9 mouse cellular contexts compared by ENCODE assay signal in genomic region chr11:115226811-115227491, GRCm38 (mm10). TPM values are rescaled to one million over a fixed set of nuclear protein-coding genes. Genes with fewer than 3 reads are reported as not detected.
DNase-seq lines count a peak whose midpoint lies in the region; ATAC-seq and TF ChIP-seq lines count a peak whose summit lies in the region.
"Had no signal": no experiment of that assay in that cellular context is flagged by ENCODE, and none has a peak within 500 bp of the region (broad histone marks: within the 10 kb centered on the region; RNA-seq: fewer than 3 reads in every experiment).

No protein-coding gene starts in this region.

- no peak for TF ChIP-seq EP300 in lung, postnatal 0 days (IDR thresholded peaks at IDR 0.05)

- 0 out of 2 replicates have a peak, but pooled peaks have one; percentile 28 for ATAC-seq in neural tube, embryonic 13.5 days (ENCODE audit: low read depth)
- ATAC-seq in forebrain, embryonic 15.5 days (replicated peaks) = peak; percentile 76
- peak; percentile 51 for ATAC-seq in lung, postnatal 0 days
- ATAC-seq in intestine, postnatal 0 days = no peak

- no peak overlapping the region for H3K4me2 ChIP-seq in neural tube, embryonic 13.5 days
- peak overlapping the region; percentile 9 for H3K4me2 ChIP-seq in forebrain, embryonic 15.5 days (replicated peaks)
- H3K4me2 ChIP-seq in lung, postnatal 0 days (replicated peaks; ENCODE audit: low read depth, low read length) = no peak overlapping the region
- no peak overlapping the region for H3K4me2 ChIP-seq in intestine, postnatal 0 days (replicated peaks; ENCODE audit: low read depth)

- 33% methylated on average over 14 of the region's 14 CpGs for WGBS in neural tube, embryonic 13.5 days
- WGBS in forebrain, embryonic 15.5 days = 9% methylated on average over 14 of the region's 14 CpGs
- WGBS in lung, postnatal 0 days = 61% methylated on average over 14 of the region's 14 CpGs
- WGBS in intestine, postnatal 0 days = 68% methylated on average over 14 of the region's 14 CpGs

- H3K9me3 ChIP-seq in neural tube, embryonic 13.5 days = no peaks in the 10 kb centered on the region
- H3K9me3 ChIP-seq in forebrain, embryonic 15.5 days = no peaks in the 10 kb centered on the region
- no peaks in the 10 kb centered on the region for H3K9me3 ChIP-seq in lung, postnatal 0 days (ENCODE audit: low read length)
- H3K9me3 ChIP-seq in intestine, postnatal 0 days (ENCODE audit: control insufficient read depth) = no peaks in the 10 kb centered on the region

- peaks cover 89% of the 10 kb centered on the region for H3K4me1 ChIP-seq in neural tube, embryonic 13.5 days (replicated peaks)
- peaks cover 80% of the 10 kb centered on the region for H3K4me1 ChIP-seq in forebrain, embryonic 15.5 days
- peaks cover 11% of the 10 kb centered on the region for H3K4me1 ChIP-seq in lung, postnatal 0 days (ENCODE audit: insufficient read depth, low read depth, low read length)
- peaks cover 6% of the 10 kb centered on the region for H3K4me1 ChIP-seq in intestine, postnatal 0 days (replicated peaks; ENCODE audit: control insufficient read depth, insufficient read depth, low read length)

- no peak overlapping the region for H3K4me3 ChIP-seq in neural tube, embryonic 13.5 days
- no peak overlapping the region for H3K4me3 ChIP-seq in forebrain, embryonic 15.5 days
- H3K4me3 ChIP-seq in lung, postnatal 0 days (ENCODE audit: low read depth, low read length) = no peak overlapping the region
- no peak overlapping the region for H3K4me3 ChIP-seq in intestine, postnatal 0 days (ENCODE audit: low read depth, low read length)

- peak overlapping the region; percentile 52 for H3K27ac ChIP-seq in neural tube, embryonic 13.5 days (replicated peaks)
- peak overlapping the region; percentile 78 for H3K27ac ChIP-seq in forebrain, embryonic 15.5 days (replicated peaks)
- H3K27ac ChIP-seq in lung, postnatal 0 days (ENCODE audit: low read length) = no peak overlapping the region
- H3K27ac ChIP-seq in intestine, postnatal 0 days (ENCODE audit: low read depth, low read length) = no peak overlapping the region

- 0 out of 2 replicates have a peak overlapping the region, but pooled peaks have one; percentile 17 for H3K9ac ChIP-seq in neural tube, embryonic 13.5 days
- H3K9ac ChIP-seq in forebrain, embryonic 15.5 days (replicated peaks) = no peak overlapping the region
- H3K9ac ChIP-seq in lung, postnatal 0 days (replicated peaks; ENCODE audit: low read depth) = no peak overlapping the region
- no peak overlapping the region for H3K9ac ChIP-seq in intestine, postnatal 0 days (ENCODE audit: low read depth, low read length)

- H3K27me3 ChIP-seq in neural tube, embryonic 13.5 days = peaks cover 5% of the 10 kb centered on the region
- no peaks in the 10 kb centered on the region for H3K27me3 ChIP-seq in forebrain, embryonic 15.5 days
- H3K27me3 ChIP-seq in lung, postnatal 0 days (replicated peaks; ENCODE audit: insufficient read depth, low read length) = no peaks in the 10 kb centered on the region
- no peaks in the 10 kb centered on the region for H3K27me3 ChIP-seq in intestine, postnatal 0 days (replicated peaks; ENCODE audit: control insufficient read depth, insufficient read depth, low read length)

- no peak for DNase-seq in neural tube, embryonic 10.5 days (ENCODE audit: extremely low spot score, low spot score)
- no peak for DNase-seq in lung, postnatal 0 days (ENCODE audit: low spot score)
- peak; percentile 60 for DNase-seq in thymus, postnatal 4 days
- no peak for DNase-seq in frontal cortex, adult 2 months (ENCODE audit: extremely low spot score in 1 of 2, low spot score in 1 of 2)
- DNase-seq in gastrocnemius, postnatal 10 days = no peak

- TF ChIP-seq CTCF in lung, postnatal 0 days (IDR thresholded peaks at IDR 0.05) = no peak
- TF ChIP-seq CTCF in intestine, postnatal 0 days (IDR thresholded peaks at IDR 0.05; ENCODE audit: low read depth) = no peak

- no peaks in the 10 kb centered on the region for H3K36me3 ChIP-seq in neural tube, embryonic 13.5 days
- no peaks in the 10 kb centered on the region for H3K36me3 ChIP-seq in forebrain, embryonic 15.5 days
- H3K36me3 ChIP-seq in lung, postnatal 0 days (ENCODE audit: insufficient read depth, low read length) = no peaks in the 10 kb centered on the region
- H3K36me3 ChIP-seq in intestine, postnatal 0 days (ENCODE audit: control insufficient read depth, insufficient read depth) = no peaks in the 10 kb centered on the region

RNA-seq across cellular contexts. Expression of gene Nat9, which starts 39.3 kb away (rescaled TPM):
- 16.3 and 24.1 TPM in 2 replicates for polyA plus RNA-seq in neural tube, embryonic 13.5 days (2015; fragmentation: Nextera tagmentation; extraction: Ambion mirVana)
- 19.0 and 24.1 TPM in 2 replicates for polyA plus RNA-seq in forebrain, embryonic 15.5 days (2015; fragmentation: Nextera tagmentation; extraction: Ambion mirVana)
- polyA plus RNA-seq in lung, postnatal 0 days (2015; fragmentation: Nextera tagmentation; extraction: Ambion mirVana) = 30.3 and 30.8 TPM in 2 replicates
- 35.0 and 35.7 TPM in 2 replicates for polyA plus RNA-seq in intestine, postnatal 0 days (2015; fragmentation: Nextera tagmentation; extraction: Ambion mirVana)
- 36.2 and 36.9 TPM in 2 replicates for polyA plus RNA-seq in frontal cortex, adult 2 months (2012; rRNA removed)
- 10 to 100 TPM; 13.7 to 14.8 TPM for total RNA-seq in gastrocnemius, postnatal 10 days (2021)

RNA-seq across cellular contexts. Expression of gene Tmem104, which starts 39.7 kb away (rescaled TPM):
- polyA plus RNA-seq in neural tube, embryonic 13.5 days (2015; fragmentation: Nextera tagmentation; extraction: Ambion mirVana) = 11.6 and 11.8 TPM in 2 replicates
- polyA plus RNA-seq in forebrain, embryonic 15.5 days (2015; fragmentation: Nextera tagmentation; extraction: Ambion mirVana) = 10.8 and 12.4 TPM in 2 replicates
- 9.6 and 10.5 TPM in 2 replicates for polyA plus RNA-seq in lung, postnatal 0 days (2015; fragmentation: Nextera tagmentation; extraction: Ambion mirVana)
- 19.2 and 20.1 TPM in 2 replicates for polyA plus RNA-seq in intestine, postnatal 0 days (2015; fragmentation: Nextera tagmentation; extraction: Ambion mirVana)
- 10.2 and 10.4 TPM in 2 replicates for polyA plus RNA-seq in frontal cortex, adult 2 months (2012; rRNA removed)
- 1 to 10 TPM; 3.9 to 6.4 TPM for total RNA-seq in gastrocnemius, postnatal 10 days (2021)

RNA-seq across cellular contexts. Expression of gene Grin2c, which starts 40.1 kb away (rescaled TPM):
- 0.55 and 0.57 TPM in 2 replicates for polyA plus RNA-seq in neural tube, embryonic 13.5 days (2015; fragmentation: Nextera tagmentation; extraction: Ambion mirVana)
- 0.22 and 0.23 TPM in 2 replicates for polyA plus RNA-seq in forebrain, embryonic 15.5 days (2015; fragmentation: Nextera tagmentation; extraction: Ambion mirVana)
- 0.11 TPM in 2 replicates for polyA plus RNA-seq in lung, postnatal 0 days (2015; fragmentation: Nextera tagmentation; extraction: Ambion mirVana)
- polyA plus RNA-seq in intestine, postnatal 0 days (2015; fragmentation: Nextera tagmentation; extraction: Ambion mirVana) = not detected in 2 replicates
- polyA plus RNA-seq in frontal cortex, adult 2 months (2012; rRNA removed) = 55.1 and 55.6 TPM in 2 replicates
- total RNA-seq in gastrocnemius, postnatal 10 days (2021) = under 1 TPM; 0.05 to 0.16 TPM
- total RNA-seq: common myeloid progenitor, adult 5-6 weeks had no signal

RNA-seq across cellular contexts. Expression of gene Fdxr, which starts 49.9 kb away (rescaled TPM):
- 19.4 and 20.4 TPM in 2 replicates for polyA plus RNA-seq in neural tube, embryonic 13.5 days (2015; fragmentation: Nextera tagmentation; extraction: Ambion mirVana)
- polyA plus RNA-seq in forebrain, embryonic 15.5 days (2015; fragmentation: Nextera tagmentation; extraction: Ambion mirVana) = 23.9 and 24.0 TPM in 2 replicates
- 6.9 and 7.9 TPM in 2 replicates for polyA plus RNA-seq in lung, postnatal 0 days (2015; fragmentation: Nextera tagmentation; extraction: Ambion mirVana)
- 8.0 and 8.2 TPM in 2 replicates for polyA plus RNA-seq in intestine, postnatal 0 days (2015; fragmentation: Nextera tagmentation; extraction: Ambion mirVana)
- 33.1 and 34.4 TPM in 2 replicates for polyA plus RNA-seq in frontal cortex, adult 2 months (2012; rRNA removed)
- 1 to 10 TPM; 5.0 to 5.7 TPM for total RNA-seq in gastrocnemius, postnatal 10 days (2021)

Comparison
In these comparisons a context has a peak if more than half of its experiments do, and no peak if none do; other contexts are left out.
1. H3K27ac ChIP-seq: peak in neural tube, embryonic 13.5 days (single experiment) and forebrain, embryonic 15.5 days (single experiment); none in lung, postnatal 0 days (single experiment) and intestine, postnatal 0 days (single experiment).
2. RNA of gene Grin2c, which starts 40.1 kb away (polyA plus RNA-seq): 55.1 to 55.6 TPM in frontal cortex, adult 2 months; 0.55 to 0.57 TPM in neural tube, embryonic 13.5 days, 0.22 to 0.23 TPM in forebrain, embryonic 15.5 days, 0.11 TPM in lung, postnatal 0 days and not detected in intestine, postnatal 0 days; every median in the first group is over 10 times any median in the second.